Mouse (Mus musculus): Measurements from ENCODE around the gene Gm49396. TPM values are rescaled to one million over a fixed set of nuclear protein-coding genes. Genes with fewer than 3 reads are reported as not detected.

Gene Gm49396
- 6.2 TPM for polyA plus RNA-seq (2014; fragmentation: Illumina TruSeq; extraction: RNeasy Lipid Tissue Mini Kit (QIAGEN cat#74804); ENCODE audit: low read depth, low replicate concordance)

GRCm38 (mm10) chr7:30563117-30563905, at the start of gene Gm49396, which contains the start of the genes U2af1l4 and Psenen:
TSS of gene Gm49396 (plus strand) at chr7:30563344.
TSS of gene U2af1l4 (plus strand) at chr7:30563301.
TSS of gene Psenen (minus strand) at chr7:30563627.

GRCm38 (mm10) chr7:30534633-30535577, 28.2 kb upstream of the Gm49396 start, which contains the start of gene Arhgap33:
TSS of gene Arhgap33 (minus strand) at chr7:30535060.

GRCm38 (mm10) chr7:30552102-30553020, 10.8 kb upstream of the Gm49396 start, which contains the start of the genes Hspb6 and Proser3:
TSS of gene Hspb6 (plus strand) at chr7:30552178.
TSS of gene Proser3 (minus strand) at chr7:30552299.

GRCm38 (mm10) chr7:30559443-30559954, 3.6 kb upstream of the Gm49396 start, which contains the start of gene Lin37:
TSS of gene Lin37 (minus strand) at chr7:30559838.

GRCm38 (mm10) chr7:30564970-30565571, 1.9 kb downstream of the Gm49396 start, which contains the start of gene Igflr1:
TSS of gene Igflr1 (plus strand) at chr7:30565427.

GRCm38 (mm10) chr7:30588676-30589434, 25.7 kb downstream of the Gm49396 start, which contains the start of gene Kmt2b:
TSS of gene Kmt2b (minus strand) at chr7:30588726.

GRCm38 (mm10) chr7:30598786-30599185, 35.6 kb downstream of the Gm49396 start, which contains the start of gene Zbtb32:
TSS of gene Zbtb32 (minus strand) at chr7:30598909.

GRCm38 (mm10) chr7:30612654-30613402, 49.7 kb downstream of the Gm49396 start, which contains the start of gene Upk1a:
TSS of gene Upk1a (minus strand) at chr7:30612847.

Other genes starting within 250 kb of the Gm49396 start
- gene Syne4, start 248.5 kb upstream of the Gm49396 start, polyA plus RNA-seq (2014; fragmentation: Illumina TruSeq; extraction: RNeasy Lipid Tissue Mini Kit (QIAGEN cat#74804); ENCODE audit: low read depth, low replicate concordance), result 1.7 TPM
- 1.8 TPM for gene E130208F15Rik, start 241.6 kb upstream of the Gm49396 start, polyA plus RNA-seq (2014; fragmentation: Illumina TruSeq; extraction: RNeasy Lipid Tissue Mini Kit (QIAGEN cat#74804); ENCODE audit: low read depth, low replicate concordance)
- gene Sdhaf1, start 239.4 kb upstream of the Gm49396 start, polyA plus RNA-seq (2014; fragmentation: Illumina TruSeq; extraction: RNeasy Lipid Tissue Mini Kit (QIAGEN cat#74804); ENCODE audit: low read depth, low replicate concordance), result 2.2 TPM
- gene Lrfn3, start 200.6 kb upstream of the Gm49396 start, polyA plus RNA-seq (2014; fragmentation: Illumina TruSeq; extraction: RNeasy Lipid Tissue Mini Kit (QIAGEN cat#74804); ENCODE audit: low read depth, low replicate concordance), result 0.57 TPM
- gene Tyrobp, start 149.6 kb upstream of the Gm49396 start, polyA plus RNA-seq (2014; fragmentation: Illumina TruSeq; extraction: RNeasy Lipid Tissue Mini Kit (QIAGEN cat#74804); ENCODE audit: low read depth, low replicate concordance), result 2.4 TPM
- gene Hcst, start 143.5 kb upstream of the Gm49396 start, polyA plus RNA-seq (2014; fragmentation: Illumina TruSeq; extraction: RNeasy Lipid Tissue Mini Kit (QIAGEN cat#74804); ENCODE audit: low read depth, low replicate concordance), result not detected
- 1.4 TPM for gene Nfkbid, start 141.6 kb upstream of the Gm49396 start, polyA plus RNA-seq (2014; fragmentation: Illumina TruSeq; extraction: RNeasy Lipid Tissue Mini Kit (QIAGEN cat#74804); ENCODE audit: low read depth, low replicate concordance)
- 3.2 TPM for gene Aplp1, start 117.8 kb upstream of the Gm49396 start, polyA plus RNA-seq (2014; fragmentation: Illumina TruSeq; extraction: RNeasy Lipid Tissue Mini Kit (QIAGEN cat#74804); ENCODE audit: low read depth, low replicate concordance)
- gene Kirrel2, start 105.7 kb upstream of the Gm49396 start, polyA plus RNA-seq (2014; fragmentation: Illumina TruSeq; extraction: RNeasy Lipid Tissue Mini Kit (QIAGEN cat#74804); ENCODE audit: low read depth, low replicate concordance), result not detected
- not detected for gene Nphs1, start 105.0 kb upstream of the Gm49396 start, polyA plus RNA-seq (2014; fragmentation: Illumina TruSeq; extraction: RNeasy Lipid Tissue Mini Kit (QIAGEN cat#74804); ENCODE audit: low read depth, low replicate concordance)
- not detected for gene Prodh2, start 69.7 kb upstream of the Gm49396 start, polyA plus RNA-seq (2014; fragmentation: Illumina TruSeq; extraction: RNeasy Lipid Tissue Mini Kit (QIAGEN cat#74804); ENCODE audit: low read depth, low replicate concordance)
- 0.54 TPM for gene Arhgap33, start 28.3 kb upstream of the Gm49396 start, polyA plus RNA-seq (2014; fragmentation: Illumina TruSeq; extraction: RNeasy Lipid Tissue Mini Kit (QIAGEN cat#74804); ENCODE audit: low read depth, low replicate concordance)
- gene Hspb6, start 11.2 kb upstream of the Gm49396 start, polyA plus RNA-seq (2014; fragmentation: Illumina TruSeq; extraction: RNeasy Lipid Tissue Mini Kit (QIAGEN cat#74804); ENCODE audit: low read depth, low replicate concordance), result 35.6 TPM
- gene Proser3, start 11.0 kb upstream of the Gm49396 start, polyA plus RNA-seq (2014; fragmentation: Illumina TruSeq; extraction: RNeasy Lipid Tissue Mini Kit (QIAGEN cat#74804); ENCODE audit: low read depth, low replicate concordance), result 2.2 TPM
- 3.1 TPM for gene Lin37, start 3.5 kb upstream of the Gm49396 start, polyA plus RNA-seq (2014; fragmentation: Illumina TruSeq; extraction: RNeasy Lipid Tissue Mini Kit (QIAGEN cat#74804); ENCODE audit: low read depth, low replicate concordance)
- gene U2af1l4, start within 50 bp of the Gm49396 start, polyA plus RNA-seq (2014; fragmentation: Illumina TruSeq; extraction: RNeasy Lipid Tissue Mini Kit (QIAGEN cat#74804); ENCODE audit: low read depth, low replicate concordance), result 9.0 TPM
- gene Psenen, start 283 bp downstream of the Gm49396 start, polyA plus RNA-seq (2014; fragmentation: Illumina TruSeq; extraction: RNeasy Lipid Tissue Mini Kit (QIAGEN cat#74804); ENCODE audit: low read depth, low replicate concordance), result 28.7 TPM
- not detected for gene Igflr1, start 2.1 kb downstream of the Gm49396 start, polyA plus RNA-seq (2014; fragmentation: Illumina TruSeq; extraction: RNeasy Lipid Tissue Mini Kit (QIAGEN cat#74804); ENCODE audit: low read depth, low replicate concordance)
- 9.5 TPM for gene Kmt2b, start 25.4 kb downstream of the Gm49396 start, polyA plus RNA-seq (2014; fragmentation: Illumina TruSeq; extraction: RNeasy Lipid Tissue Mini Kit (QIAGEN cat#74804); ENCODE audit: low read depth, low replicate concordance)
- gene Zbtb32, start 35.6 kb downstream of the Gm49396 start, polyA plus RNA-seq (2014; fragmentation: Illumina TruSeq; extraction: RNeasy Lipid Tissue Mini Kit (QIAGEN cat#74804); ENCODE audit: low read depth, low replicate concordance), result not detected
- gene Upk1a, start 49.5 kb downstream of the Gm49396 start, polyA plus RNA-seq (2014; fragmentation: Illumina TruSeq; extraction: RNeasy Lipid Tissue Mini Kit (QIAGEN cat#74804); ENCODE audit: low read depth, low replicate concordance), result not detected
- 1,311 TPM for gene Cox6b1, start 62.8 kb downstream of the Gm49396 start, polyA plus RNA-seq (2014; fragmentation: Illumina TruSeq; extraction: RNeasy Lipid Tissue Mini Kit (QIAGEN cat#74804); ENCODE audit: low read depth, low replicate concordance)
- not detected for gene Etv2, start 72.5 kb downstream of the Gm49396 start, polyA plus RNA-seq (2014; fragmentation: Illumina TruSeq; extraction: RNeasy Lipid Tissue Mini Kit (QIAGEN cat#74804); ENCODE audit: low read depth, low replicate concordance)
- gene Rbm42, start 87.0 kb downstream of the Gm49396 start, polyA plus RNA-seq (2014; fragmentation: Illumina TruSeq; extraction: RNeasy Lipid Tissue Mini Kit (QIAGEN cat#74804); ENCODE audit: low read depth, low replicate concordance), result not detected
- gene Haus5, start 101.7 kb downstream of the Gm49396 start, polyA plus RNA-seq (2014; fragmentation: Illumina TruSeq; extraction: RNeasy Lipid Tissue Mini Kit (QIAGEN cat#74804); ENCODE audit: low read depth, low replicate concordance), result 3.0 TPM
- gene Pmis2, start 108.3 kb downstream of the Gm49396 start, polyA plus RNA-seq (2014; fragmentation: Illumina TruSeq; extraction: RNeasy Lipid Tissue Mini Kit (QIAGEN cat#74804); ENCODE audit: low read depth, low replicate concordance), result not detected
- gene 2200002J24Rik, start 135.6 kb downstream of the Gm49396 start, polyA plus RNA-seq (2014; fragmentation: Illumina TruSeq; extraction: RNeasy Lipid Tissue Mini Kit (QIAGEN cat#74804); ENCODE audit: low read depth, low replicate concordance), result not detected
- not detected for gene Atp4a, start 148.9 kb downstream of the Gm49396 start, polyA plus RNA-seq (2014; fragmentation: Illumina TruSeq; extraction: RNeasy Lipid Tissue Mini Kit (QIAGEN cat#74804); ENCODE audit: low read depth, low replicate concordance)
- gene Tmem147, start 166.2 kb downstream of the Gm49396 start, polyA plus RNA-seq (2014; fragmentation: Illumina TruSeq; extraction: RNeasy Lipid Tissue Mini Kit (QIAGEN cat#74804); ENCODE audit: low read depth, low replicate concordance), result 7.3 TPM
- not detected for gene Gapdhs, start 180.3 kb downstream of the Gm49396 start, polyA plus RNA-seq (2014; fragmentation: Illumina TruSeq; extraction: RNeasy Lipid Tissue Mini Kit (QIAGEN cat#74804); ENCODE audit: low read depth, low replicate concordance)
- 0.69 TPM for gene Sbsn, start 188.1 kb downstream of the Gm49396 start, polyA plus RNA-seq (2014; fragmentation: Illumina TruSeq; extraction: RNeasy Lipid Tissue Mini Kit (QIAGEN cat#74804); ENCODE audit: low read depth, low replicate concordance)
- 2.5 TPM for gene Dmkn, start 200.4 kb downstream of the Gm49396 start, polyA plus RNA-seq (2014; fragmentation: Illumina TruSeq; extraction: RNeasy Lipid Tissue Mini Kit (QIAGEN cat#74804); ENCODE audit: low read depth, low replicate concordance)
- not detected for gene Krtdap, start 224.6 kb downstream of the Gm49396 start, polyA plus RNA-seq (2014; fragmentation: Illumina TruSeq; extraction: RNeasy Lipid Tissue Mini Kit (QIAGEN cat#74804); ENCODE audit: low read depth, low replicate concordance)